Mouse (Mus musculus) G1E (cell line): Measurements from ENCODE around the gene Gdf9. TPM values are rescaled to one million over a fixed set of nuclear protein-coding genes. Genes with fewer than 3 reads are reported as not detected.
"Not testable (repeated sequence)": the region's sequence is repeated elsewhere in the genome, so short reads cannot be mapped to it uniquely, and the experiment has no call there.

Experiments
- ATAC-seq: 2 replicates; pipeline ENCODE4 v1.8.0; 2016; ENCODE audit warnings: mild to moderate bottlenecking; ENCODE audit not compliant: insufficient number of reproducible peaks, poor library complexity, low FRiP score, severe bottlenecking; ENCODE audit errors: extremely low read depth
- DNase-seq: peaks from one replicate; pipeline ENCODE4 v3.0.0; 2012; ENCODE audit warnings: low spot score
- H3K27me3 ChIP-seq: 2 replicates; pipeline ENCODE4 v1.6.1; 2012; ENCODE audit warnings: mild to moderate bottlenecking, low read length, inconsistent platforms; ENCODE audit not compliant: insufficient read depth
- H3K36me3 ChIP-seq: replicated peaks from 2 replicates; pipeline ENCODE3; 2012; ENCODE audit warnings: mild to moderate bottlenecking, inconsistent platforms
- H3K4me1 ChIP-seq: 2 replicates; pipeline ENCODE4 v1.6.1; 2012; ENCODE audit warnings: low read depth, low read length, inconsistent platforms, mixed read lengths; ENCODE audit not compliant: insufficient read depth
- H3K4me3 ChIP-seq: 2 replicates; pipeline ENCODE4 v1.5.1; 2012; ENCODE audit warnings: low read depth, mild to moderate bottlenecking, inconsistent platforms, low read length, moderate library complexity, mixed read lengths
- H3K9me3 ChIP-seq: replicated peaks from 2 replicates; pipeline ENCODE4 v1.6.1; 2012; ENCODE audit warnings: inconsistent platforms
- CTCF ChIP-seq: IDR thresholded peaks from 2 replicates; pipeline ENCODE4 v1.5.1; 2012; ENCODE audit warnings: low read depth, low read length, inconsistent platforms, mixed read lengths
- GATA1 ChIP-seq: IDR thresholded peaks from 2 replicates; pipeline ENCODE4 v1.6.1; 2012; ENCODE audit warnings: borderline replicate concordance, low read length, inconsistent platforms, mixed read lengths
- GATA2 ChIP-seq: IDR thresholded peaks from 2 replicates; pipeline ENCODE4 v1.6.1; 2012; ENCODE audit warnings: low read depth, low read length, inconsistent platforms, borderline replicate concordance
- POLR2AphosphoS5 ChIP-seq: IDR thresholded peaks from 2 replicates; pipeline ENCODE4 v1.6.1; 2012; ENCODE audit warnings: low read depth, low read length, inconsistent platforms; ENCODE audit not compliant: insufficient replicate concordance
- TAL1 ChIP-seq: conservative IDR thresholded peaks from 2 replicates; pipeline ENCODE4 v1.6.1; 2012; ENCODE audit warnings: low read depth, low read length, inconsistent platforms, mixed read lengths
- polyA plus RNA-seq: library from polyadenylated mRNA; stranded (reverse); fragments of >175 nt; gene quantifications from 2 replicates; pipeline ENCODE4 v1.2.3, GENCODE M21; 2012
- total RNA-seq, 2 experiments: library from RNA; stranded (forward) in 1 of 2; stranded (reverse) in 1 of 2; fragments of 200-1000 nt in 1 of 2; fragments of >200 nt in 1 of 2; fragmentation: Nextera tagmentation in 1 of 2; gene quantifications; 2 replicates each; pipeline ENCODE4 v1.2.3; 2014 to 2017

Gdf9 gene
- total and polyA plus RNA-seq, 3 experiments: 0.10 to 0.38 TPM; not detected in 1

GRCm38 (mm10) chr11:53418048-53418447 is 12.8 kb upstream of the Gdf9 start:
- DNase-seq (no peak), ATAC-seq (no peak)
- no peaks in the 10 kb centered on the region for H3K27me3 ChIP-seq
- 0 out of 2 replicates have a peak, but pooled peaks cover under 1% of the 10 kb centered on the region for H3K4me1 ChIP-seq
- H3K36me3 ChIP-seq: peaks cover 82% of the 10 kb centered on the region
- no peak overlapping the region for H3K4me3 ChIP-seq
- TF ChIP-seq CTCF (no peak), GATA1 (no peak), TAL1 (no peak), POLR2AphosphoS5 (no peak), GATA2 (no peak)
- no peaks in the 10 kb centered on the region for H3K9me3 ChIP-seq

GRCm38 (mm10) chr11:53423036-53423435 is 7.8 kb upstream of the Gdf9 start, which contains the start of gene Leap2:
TSS of gene Leap2 (minus strand) at chr11:53423170.
- no peak within 1 kb of the TSS for H3K4me3 ChIP-seq
- DNase-seq (no peak), ATAC-seq (no peak)
- no peaks in the 10 kb centered on the region for H3K27me3 ChIP-seq
- TF ChIP-seq GATA1: no peak
- TF ChIP-seq TAL1: no peak
- TF ChIP-seq POLR2AphosphoS5: no peak
- no peak for TF ChIP-seq GATA2
- TF ChIP-seq CTCF: no peak
- no peaks in the 10 kb centered on the region for H3K4me1 ChIP-seq
- no peaks in the 10 kb centered on the region for H3K9me3 ChIP-seq
- peaks cover 74% of the 10 kb centered on the region for H3K36me3 ChIP-seq

- H3K4me1 ChIP-seq: peaks cover 12% of the 10 kb centered on the region
- H3K9me3 ChIP-seq: no peaks in the 10 kb centered on the region
- H3K4me3 ChIP-seq: no peak overlapping the region
- ATAC-seq: no peak
- no peak for TF ChIP-seq GATA1
- no peak for TF ChIP-seq TAL1
- TF ChIP-seq GATA2: no peak
- TF ChIP-seq CTCF: no peak
- no peak for TF ChIP-seq POLR2AphosphoS5
- peaks cover 75% of the 10 kb centered on the region for H3K36me3 ChIP-seq
- no peaks in the 10 kb centered on the region for H3K27me3 ChIP-seq
- no peak for DNase-seq
These were observed 6.0 kb upstream of the Gdf9 start for GRCm38 (mm10) chr11:53424826-53425225.

GRCm38 (mm10) chr11:53425251-53425650 is 5.6 kb upstream of the Gdf9 start:
- peaks cover 12% of the 10 kb centered on the region for H3K4me1 ChIP-seq
- peaks cover 71% of the 10 kb centered on the region for H3K36me3 ChIP-seq
- H3K27me3 ChIP-seq: no peaks in the 10 kb centered on the region
- H3K9me3 ChIP-seq: no peaks in the 10 kb centered on the region
- ATAC-seq (no peak), DNase-seq (no peak)
- TF ChIP-seq GATA1: no peak
- TF ChIP-seq TAL1: no peak
- TF ChIP-seq POLR2AphosphoS5: no peak
- no peak for TF ChIP-seq GATA2
- TF ChIP-seq CTCF: no peak
- no peak overlapping the region for H3K4me3 ChIP-seq

GRCm38 (mm10) chr11:53425711-53426255 is 5.0 kb upstream of the Gdf9 start:
- no peak overlapping the region for H3K4me3 ChIP-seq
- peaks cover 12% of the 10 kb centered on the region for H3K4me1 ChIP-seq
- H3K27me3 ChIP-seq: no peaks in the 10 kb centered on the region
- ATAC-seq (no peak), DNase-seq (no peak)
- no peaks in the 10 kb centered on the region for H3K9me3 ChIP-seq
- peaks cover 70% of the 10 kb centered on the region for H3K36me3 ChIP-seq
- TF ChIP-seq TAL1: no peak
- no peak for TF ChIP-seq CTCF
- TF ChIP-seq POLR2AphosphoS5: no peak
- no peak for TF ChIP-seq GATA2
- TF ChIP-seq GATA1: no peak

GRCm38 (mm10) chr11:53426914-53427313 is 3.9 kb upstream of the Gdf9 start:
- ATAC-seq: not testable (repeated sequence)

More at GRCm38 (mm10) chr11:53426914-53427313, 3.9 kb upstream of the Gdf9 start:
- DNase-seq, H3K27me3 ChIP-seq, H3K9me3 ChIP-seq, H3K4me3 ChIP-seq: not testable (repeated sequence)
- peaks cover 21% of the 10 kb centered on the region for H3K4me1 ChIP-seq
- peaks cover 62% of the 10 kb centered on the region for H3K36me3 ChIP-seq
